Mouse (Mus musculus) gonadal fat pad, adult 2 months (tissue): ENCODE data around the gene 3110082I17Rik. TPM values are rescaled to one million over a fixed set of nuclear protein-coding genes. Genes with fewer than 3 reads are reported as not detected.
A peak's percentile ranks its signal among the peaks of the same experiment; 100 is the strongest.

ENCODE experiments used
- DNase-seq: peaks from one replicate; pipeline ENCODE4 v3.0.0-alpha.2; 2012; ENCODE audit warnings: low read depth
- polyA plus RNA-seq: library from polyadenylated mRNA; depleted of rRNA; stranded (reverse); fragments of >200 nt; gene quantifications from 2 replicates; pipeline ENCODE4 v1.2.3, GENCODE M21; 2012

Gene 3110082I17Rik
- polyA plus RNA-seq, 1 experiment: 13.1 TPM

GRCm38 (mm10) chr5:139418633-139419032, 41.7 kb downstream of the 3110082I17Rik start:
- no peak for DNase-seq

DNA sequence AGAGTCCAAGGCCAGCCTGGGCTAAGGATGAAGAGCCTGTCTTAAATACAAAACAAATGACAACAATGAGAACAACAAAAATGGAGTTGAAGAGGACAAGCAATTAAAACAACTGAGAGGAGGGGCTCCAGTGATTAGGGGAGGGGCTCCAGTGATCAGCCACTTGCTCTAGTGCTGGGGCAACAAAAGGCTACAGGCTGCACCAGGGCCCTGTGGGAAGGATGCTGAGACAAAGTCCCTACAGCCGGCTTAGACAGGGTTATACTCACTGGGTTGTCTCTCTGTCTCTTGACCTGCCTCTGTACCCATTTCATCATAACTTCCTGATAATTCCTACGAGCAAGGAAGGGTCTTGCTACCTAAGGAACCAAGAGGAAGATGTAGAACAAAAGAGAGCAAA, 42.2 kb downstream of the 3110082I17Rik start:
- DNase-seq: no peak

GRCm38 (mm10) chr5:139417480-139417879, 42.8 kb downstream of the 3110082I17Rik start:
- DNase-seq: no peak

DNA sequence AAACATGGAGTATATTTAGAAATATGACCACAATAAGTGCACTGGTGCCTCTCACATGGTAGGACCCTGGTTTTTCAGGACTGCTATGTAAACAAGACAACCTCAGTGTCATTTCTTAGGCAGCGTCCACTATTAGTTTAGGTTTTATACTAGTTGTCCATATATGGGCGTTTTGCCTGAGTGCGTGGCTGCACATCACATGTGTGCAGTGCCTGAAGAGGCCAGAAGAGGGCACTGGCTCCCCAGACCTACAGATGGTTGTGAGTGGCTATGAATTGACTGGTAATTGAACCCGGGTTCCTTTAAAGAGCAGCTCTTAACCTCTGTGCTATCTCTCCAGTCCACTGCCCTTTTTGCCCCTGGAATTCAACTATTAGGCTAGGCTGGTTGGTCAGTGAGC, 43.4 kb downstream of the 3110082I17Rik start:
- DNase-seq: no peak

DNA sequence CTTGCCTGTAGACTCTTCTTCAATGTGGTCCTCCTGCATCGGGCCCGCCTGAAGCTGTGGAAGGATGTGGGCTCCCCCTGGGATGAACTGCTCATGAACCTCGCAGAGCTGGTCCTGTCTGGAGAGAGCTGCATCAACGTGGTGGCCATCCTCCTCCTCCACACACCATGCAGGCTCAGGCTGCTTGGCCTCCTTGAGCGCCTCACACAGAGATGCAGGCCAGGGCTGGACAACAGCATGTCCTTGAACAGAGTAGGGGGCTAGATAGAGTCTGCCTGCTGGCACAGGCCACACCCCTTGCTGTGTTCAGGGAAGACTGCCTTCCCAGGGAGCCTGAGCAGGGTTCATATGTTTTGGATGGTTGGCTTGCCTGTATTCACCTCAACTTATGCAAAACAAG, 45.3 kb downstream of the 3110082I17Rik start:
- no peak for DNase-seq

DNA sequence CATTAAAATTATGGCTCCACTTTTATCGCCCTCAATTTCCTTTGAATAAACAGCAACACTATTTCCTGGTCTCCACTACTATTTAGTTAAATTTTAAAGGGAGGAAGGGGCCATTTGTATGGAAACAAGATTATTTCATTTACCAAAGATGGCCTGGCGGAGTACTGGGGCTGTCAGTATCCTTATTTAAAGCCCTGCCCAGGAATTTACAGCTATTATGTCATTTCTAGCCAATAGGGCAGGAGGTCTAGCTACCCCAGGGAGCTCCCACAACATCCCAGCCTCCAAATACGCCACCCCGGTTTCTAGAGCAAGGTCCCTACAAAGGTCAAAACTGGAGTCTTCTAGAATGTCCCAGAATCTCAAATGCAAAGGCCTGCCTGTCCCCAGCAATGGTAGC, 46.8 kb downstream of the 3110082I17Rik start:
- no peak for DNase-seq

- DNase-seq: no peak
Measured at GRCm38 (mm10) chr5:139411665-139412314, 48.5 kb downstream of the 3110082I17Rik start.

GRCm38 (mm10) chr5:139411117-139411516, 49.2 kb downstream of the 3110082I17Rik start:
- no peak for DNase-seq

DNA sequence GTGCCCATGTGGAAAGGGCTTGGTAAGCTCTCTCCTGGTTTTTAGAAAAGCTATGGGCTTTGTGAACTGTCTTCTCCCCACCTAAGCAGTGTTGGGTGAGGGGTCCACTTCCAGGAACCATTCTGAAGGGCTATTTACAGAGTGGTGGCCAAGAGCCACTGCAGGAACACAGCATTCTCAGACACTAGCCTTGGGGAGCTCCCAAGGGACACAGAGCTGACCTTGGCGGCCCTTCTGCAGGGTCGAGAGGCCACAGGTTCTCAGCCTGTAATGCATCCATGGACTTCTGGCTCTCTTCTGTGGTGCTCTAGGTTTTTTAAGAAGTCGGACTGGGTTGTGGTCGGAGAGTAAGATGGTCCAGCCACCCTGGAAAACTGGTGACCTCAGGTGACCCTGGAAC, 50.3 kb downstream of the 3110082I17Rik start:
- no peak for DNase-seq

DNA sequence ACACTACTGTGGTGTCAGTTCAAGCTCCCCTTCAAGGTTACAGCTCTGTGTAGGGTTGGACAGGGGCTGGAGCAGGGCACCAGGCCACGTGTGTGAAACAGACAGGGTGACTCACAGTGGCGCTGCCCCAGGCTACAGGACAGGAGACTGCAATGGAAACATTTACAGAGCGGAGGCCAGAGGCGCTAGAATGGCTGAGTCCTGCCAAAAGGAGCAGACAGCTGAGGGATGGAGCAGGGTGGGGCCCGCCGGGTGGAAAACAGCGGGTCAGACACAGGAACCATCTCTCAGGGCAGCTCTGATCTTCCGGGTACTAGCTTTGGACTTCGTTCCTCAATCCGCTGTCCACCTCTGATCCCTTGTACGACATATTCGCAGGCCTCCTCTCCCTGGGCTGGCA, 50.9 kb downstream of the 3110082I17Rik start:
- no peak for DNase-seq

GRCm38 (mm10) chr5:139408511-139408910, 51.8 kb downstream of the 3110082I17Rik start:
- DNase-seq: no peak

DNA sequence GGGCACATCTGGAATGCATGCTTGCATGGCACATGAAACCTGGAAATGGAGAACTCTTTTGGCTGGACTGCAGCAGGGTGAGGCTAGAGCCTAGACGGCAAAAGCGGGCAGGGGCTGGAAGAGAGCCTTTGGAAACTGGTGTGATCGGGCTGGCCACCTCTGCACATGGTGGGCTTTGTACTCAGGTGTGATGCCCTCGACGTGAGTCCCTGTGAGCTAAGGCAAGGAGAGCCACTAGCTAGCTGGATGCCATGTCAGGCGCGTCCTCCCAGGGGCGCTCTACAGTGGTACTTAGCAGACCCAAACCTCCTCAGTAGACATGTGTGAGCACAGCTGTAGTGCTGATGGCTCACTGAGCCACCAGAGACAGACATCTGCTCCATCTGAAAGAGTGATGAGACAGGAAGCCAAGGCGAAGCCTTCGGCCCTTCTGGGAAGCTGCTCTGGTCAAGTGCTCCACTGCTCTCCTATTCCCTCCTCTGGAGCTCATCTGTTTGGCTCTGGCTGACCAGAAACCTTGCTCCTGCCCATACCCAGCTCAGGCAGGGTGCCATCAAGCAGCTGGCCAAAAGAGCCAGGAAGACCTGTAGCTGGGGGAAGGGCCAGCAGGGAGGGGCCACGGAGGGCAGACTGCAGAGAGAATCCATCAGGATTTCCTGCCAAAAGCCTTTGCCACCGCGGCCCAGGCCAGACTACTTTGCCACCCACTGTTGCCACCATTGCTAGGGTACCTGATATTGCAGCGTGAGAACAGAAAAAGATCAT, 53.0 kb downstream of the 3110082I17Rik start:
- no peak for DNase-seq

- no peak for DNase-seq
Measured at GRCm38 (mm10) chr5:139405953-139406352, 54.4 kb downstream of the 3110082I17Rik start.

- DNase-seq: no peak
Measured at GRCm38 (mm10) chr5:139405478-139405877, 54.8 kb downstream of the 3110082I17Rik start.

- no peak for DNase-seq
Measured at GRCm38 (mm10) chr5:139404801-139405401, 55.4 kb downstream of the 3110082I17Rik start, which contains the start of gene C130050O18Rik. C130050O18Rik (plus strand) TSS chr5:139405280.

DNA sequence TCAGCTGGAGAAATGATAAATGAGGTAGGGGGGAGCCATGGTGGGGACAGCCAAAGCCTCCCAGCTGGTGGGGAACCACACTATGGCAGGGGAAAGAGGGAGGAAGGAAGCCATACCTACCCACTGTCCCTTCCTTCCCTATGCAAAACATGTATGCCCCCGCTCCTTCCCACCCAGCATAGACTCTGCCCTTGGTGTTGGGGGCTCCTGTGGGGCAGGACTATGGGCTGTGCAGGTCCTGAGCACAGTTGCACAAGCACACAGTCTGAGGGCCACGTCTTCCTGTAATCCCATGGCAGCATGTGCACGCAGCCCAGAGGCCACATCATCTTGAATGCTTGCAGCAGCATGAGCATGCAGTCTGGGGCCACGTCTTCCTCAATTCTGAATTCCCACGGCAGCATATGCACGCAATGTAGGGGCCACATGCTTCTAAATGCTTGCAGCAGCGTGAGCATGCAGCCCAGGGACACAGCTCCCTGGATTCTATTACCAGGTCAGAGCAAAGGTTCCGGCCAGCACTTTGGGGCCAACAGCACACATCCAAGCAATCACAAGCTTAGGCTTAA, 56.6 kb downstream of the 3110082I17Rik start:
- no peak for DNase-seq

DNA sequence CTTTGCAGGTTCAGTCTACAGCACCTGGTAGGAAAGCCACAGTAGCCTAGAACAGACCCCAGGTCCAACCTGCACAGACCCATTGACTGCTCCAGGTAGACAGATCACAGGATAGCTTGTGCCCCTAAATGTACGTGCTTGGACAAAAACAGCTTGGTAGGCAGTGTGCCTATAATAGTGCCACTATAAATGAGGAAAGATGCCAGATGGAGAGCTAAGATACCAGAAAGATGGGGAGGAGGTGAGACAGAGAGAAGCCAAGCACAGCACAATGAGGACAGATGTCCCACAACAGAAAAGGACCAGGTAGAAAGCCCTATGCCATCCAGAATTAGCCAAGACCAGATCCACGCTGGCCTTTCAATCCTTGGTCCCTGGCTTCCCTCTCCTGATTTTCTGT, 58.2 kb downstream of the 3110082I17Rik start:
- no peak for DNase-seq

GRCm38 (mm10) chr5:139399991-139400390, 60.3 kb downstream of the 3110082I17Rik start:
- no peak for DNase-seq

DNA sequence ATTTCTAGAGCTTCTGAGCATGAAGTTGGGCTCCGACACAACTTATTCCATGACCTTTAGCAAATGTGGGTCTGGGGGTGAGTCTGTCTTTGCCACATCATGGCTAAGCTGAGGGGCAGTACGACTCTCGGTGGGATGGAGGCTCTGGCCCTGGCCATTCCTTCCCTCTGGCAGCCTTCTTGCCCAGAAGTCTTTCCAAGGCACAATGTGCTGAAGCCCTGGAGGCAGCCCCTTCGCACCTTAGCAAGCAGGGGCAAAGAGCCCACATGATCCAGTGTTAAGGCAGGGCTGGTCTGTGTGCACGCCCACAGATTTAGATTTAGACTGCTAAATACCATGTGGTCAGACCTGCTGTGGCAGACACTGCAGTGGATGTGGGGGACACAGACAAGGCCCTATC, 61.5 kb downstream of the 3110082I17Rik start:
- DNase-seq: no peak

- DNase-seq: peak; percentile 42
Measured at GRCm38 (mm10) chr5:139397959-139398753, 62.2 kb downstream of the 3110082I17Rik start.

DNA sequence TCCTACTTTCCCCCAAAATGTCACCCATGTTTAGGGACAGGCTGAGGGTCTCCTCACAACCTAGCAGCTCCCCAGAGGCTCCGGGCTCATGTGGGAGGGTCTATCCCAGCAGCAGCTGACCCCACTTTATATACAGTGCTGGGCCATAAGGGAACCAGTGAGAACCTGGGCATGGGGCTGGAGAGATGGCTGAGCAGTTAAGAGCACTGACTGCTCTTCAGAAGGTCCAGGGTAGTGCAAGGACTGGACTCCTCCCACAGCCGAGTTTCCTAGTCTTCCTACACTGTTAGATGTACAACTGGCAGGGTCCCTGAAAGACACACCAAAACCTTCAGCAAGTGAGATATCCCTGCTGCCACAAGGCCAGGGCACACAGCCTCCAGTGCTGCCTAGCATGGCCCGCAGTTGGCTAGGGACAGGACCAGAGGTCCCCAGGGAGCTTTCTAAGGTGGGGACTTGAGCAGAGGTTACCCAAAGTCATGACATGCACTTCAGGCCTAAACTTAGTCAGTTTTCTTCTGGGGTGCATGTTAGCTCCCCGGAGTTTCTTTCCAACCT, 62.9 kb downstream of the 3110082I17Rik start:
- no peak for DNase-seq
